Mouse (Mus musculus) hindlimb bud, embryonic 11.5 days (tissue): ENCODE data around the gene Art5.

ENCODE experiments used
- DNase-seq: peaks from one replicate; pipeline ENCODE4 v3.0.0-alpha.2; 2012; ENCODE audit warnings: low read depth, low spot score; ENCODE audit errors: extremely low spot score

The Art5 gene

DNA sequence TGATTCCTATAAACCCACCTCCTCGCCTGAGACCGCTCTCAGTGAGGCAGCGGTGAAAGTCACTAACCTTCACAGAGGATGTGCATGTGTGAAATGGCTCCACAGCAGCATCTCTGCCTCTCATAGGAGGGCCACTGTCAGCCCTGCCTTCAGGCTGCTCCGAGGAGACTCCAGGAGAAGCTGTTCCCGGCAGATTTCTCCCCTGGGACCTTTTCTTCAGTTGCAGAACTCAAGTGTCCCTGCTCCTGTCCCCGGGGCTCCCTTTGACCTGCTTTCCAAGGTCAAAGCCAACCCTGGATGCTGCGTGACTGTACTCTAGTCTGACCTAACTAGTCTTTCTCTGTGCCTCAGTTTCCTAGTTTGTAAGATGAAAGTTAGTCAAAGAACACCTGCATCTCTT, at the start of gene Art5:
TSS of gene Art5 (minus strand) at position 319 of the 400 bp plus-strand sequence.
- no peak for DNase-seq

DNA sequence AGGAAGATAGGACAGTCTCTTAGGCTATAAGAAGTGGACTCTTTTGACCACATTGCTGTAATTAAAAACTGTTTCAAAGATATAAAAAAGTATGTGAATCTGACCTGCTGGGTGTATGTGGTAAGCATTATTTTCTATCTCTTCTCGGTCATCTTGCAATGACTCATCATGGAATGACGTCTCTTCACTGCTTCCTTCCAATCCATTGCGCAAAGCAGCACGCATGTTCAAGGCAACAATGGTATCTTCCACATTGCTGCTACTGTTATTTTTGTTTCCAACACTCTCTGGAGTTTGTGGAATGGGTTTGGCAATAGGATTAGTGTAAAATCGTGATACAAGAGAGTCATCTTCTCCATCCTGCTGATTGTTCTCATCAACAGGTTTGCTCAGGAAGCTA, 44.4 kb upstream of the Art5 start:
- DNase-seq = no peak

DNA sequence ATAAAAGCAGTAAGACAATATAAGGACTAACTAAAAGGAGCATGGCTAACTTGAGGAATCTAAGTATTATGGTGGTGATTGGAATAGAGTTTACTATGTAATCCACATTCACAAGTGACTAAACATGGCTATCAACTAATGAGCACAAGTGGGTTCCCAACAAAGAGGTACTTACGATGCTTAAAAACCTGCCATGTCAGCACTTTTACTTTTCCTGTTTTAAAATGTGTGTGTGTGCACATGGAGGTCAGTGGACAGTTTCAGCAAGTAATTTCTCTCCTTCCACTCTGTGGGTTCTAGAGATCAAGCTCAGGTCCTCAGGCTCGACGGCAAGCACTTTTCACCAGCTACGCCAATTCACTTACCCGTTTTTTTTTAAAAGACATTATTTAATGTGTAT, 28.6 kb upstream of the Art5 start:
- DNase-seq = no peak

DNA sequence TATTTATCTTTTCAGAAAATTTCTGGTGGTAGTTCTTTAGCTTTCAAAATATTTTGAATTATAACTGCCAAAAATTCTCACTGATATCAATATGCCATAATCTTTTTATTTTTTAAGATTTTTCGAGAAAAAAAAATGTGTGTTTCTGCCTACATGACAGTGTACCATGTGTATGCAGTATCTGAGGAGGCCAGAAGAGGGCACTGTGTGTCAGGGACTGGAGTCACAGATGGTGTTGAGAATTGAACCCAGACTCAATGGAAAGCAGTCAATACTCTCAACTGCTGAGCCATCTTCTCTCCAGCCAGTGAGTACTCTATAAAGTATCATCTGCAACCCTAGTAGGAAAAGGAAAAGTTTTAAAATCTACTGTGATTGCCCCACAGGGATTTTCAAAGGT, 28.2 kb upstream of the Art5 start:
- peak; percentile 14 for DNase-seq

DNA sequence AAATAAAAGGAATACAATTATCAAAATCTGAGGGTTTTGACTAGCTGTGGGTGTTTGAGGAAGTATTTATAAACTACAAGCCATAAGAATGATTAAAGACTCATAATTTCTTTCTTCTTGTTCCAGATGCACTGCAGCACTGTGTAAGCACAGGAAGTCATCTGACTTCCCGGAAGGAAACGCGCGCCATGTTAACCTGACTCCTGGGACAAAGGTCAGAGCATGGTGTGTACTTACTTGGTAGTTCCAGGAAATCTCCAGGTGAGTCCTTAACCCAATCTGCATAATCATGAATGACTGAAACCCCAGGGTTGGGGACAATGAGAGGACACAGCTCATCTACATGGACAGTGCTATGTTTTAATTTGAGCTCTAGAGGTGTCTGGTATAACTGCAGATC, 23.1 kb upstream of the Art5 start:
- DNase-seq = no peak

DNA sequence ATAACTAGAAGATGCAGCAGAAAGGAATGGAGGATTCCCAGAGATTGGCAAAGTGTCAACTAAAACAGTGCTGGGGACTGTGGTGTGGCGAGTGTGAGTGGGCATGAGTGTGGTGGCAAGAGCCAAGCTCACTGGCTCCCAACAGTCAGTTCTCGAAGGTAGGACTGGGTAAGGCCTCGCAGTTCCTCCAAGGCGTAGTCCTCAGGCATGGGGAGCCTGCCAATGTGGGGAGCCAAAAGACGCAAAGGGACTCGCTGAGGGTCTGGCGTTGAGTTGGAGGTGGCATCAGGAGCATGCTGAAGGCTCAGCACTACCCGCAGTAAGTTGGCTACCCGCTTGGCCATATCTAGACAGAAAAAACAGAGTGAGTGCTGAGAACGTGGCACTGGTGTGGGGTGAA, 11.0 kb upstream of the Art5 start:
- no peak for DNase-seq

DNA sequence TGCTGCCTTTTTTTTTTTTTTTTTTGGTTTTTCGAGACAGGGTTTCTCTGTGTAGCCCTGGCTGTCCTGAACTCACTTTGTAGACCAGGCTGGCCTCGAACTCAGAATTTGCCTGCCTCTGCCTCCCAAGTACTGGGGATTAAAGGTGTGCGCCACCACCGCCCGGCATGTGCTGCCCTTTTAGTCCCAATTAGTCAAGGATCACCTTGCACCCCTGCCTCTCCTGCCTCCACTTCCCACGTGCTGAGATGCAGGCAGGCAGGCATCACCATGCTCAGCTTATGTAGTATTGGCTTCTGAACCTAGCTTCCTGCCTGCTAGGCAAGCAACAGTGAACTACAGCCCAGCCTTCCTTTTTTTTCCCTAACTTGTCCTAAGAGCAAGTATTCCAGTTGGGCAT, 8.1 kb upstream of the Art5 start:
- DNase-seq = no peak

DNA sequence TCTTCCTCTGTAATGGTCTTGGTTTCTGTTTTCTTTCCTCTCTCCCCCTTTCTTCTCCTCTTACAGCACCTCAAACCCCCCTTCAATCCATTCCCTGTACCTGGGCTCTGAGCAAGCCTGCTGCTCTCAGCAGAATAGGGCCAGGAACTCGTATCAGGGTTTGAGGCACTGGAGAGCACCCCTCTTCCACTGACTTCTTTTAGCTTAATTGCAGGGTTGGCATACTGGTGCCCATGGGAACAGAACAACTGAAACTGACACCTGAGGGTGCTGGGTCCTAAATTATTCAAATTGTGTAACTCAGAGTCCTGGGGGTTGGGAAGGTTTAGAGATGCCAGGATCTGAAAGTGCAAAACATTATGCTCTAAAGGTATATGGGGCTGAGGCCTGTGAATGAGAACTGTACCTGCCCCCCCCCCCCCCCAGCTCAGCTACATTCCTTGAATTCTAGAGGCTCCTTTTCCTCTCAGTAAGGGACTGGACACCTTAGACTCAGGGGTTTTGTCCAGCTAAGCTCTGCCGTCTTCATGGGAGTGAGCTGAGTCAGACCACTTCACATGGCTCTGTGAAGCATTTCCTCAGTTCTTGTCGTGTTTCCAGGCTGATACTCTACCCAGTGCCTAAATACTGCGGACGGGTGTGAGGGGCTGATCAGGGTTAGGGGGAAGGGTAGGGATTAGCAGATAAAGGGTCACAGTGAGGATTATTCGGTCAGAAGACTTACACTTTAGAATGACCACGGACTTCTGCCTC, 7.5 kb upstream of the Art5 start, which contains the start of gene Chrna10:
TSS of gene Chrna10 (minus strand) at position 250 of the 753 bp plus-strand sequence.
- DNase-seq = no peak

DNA sequence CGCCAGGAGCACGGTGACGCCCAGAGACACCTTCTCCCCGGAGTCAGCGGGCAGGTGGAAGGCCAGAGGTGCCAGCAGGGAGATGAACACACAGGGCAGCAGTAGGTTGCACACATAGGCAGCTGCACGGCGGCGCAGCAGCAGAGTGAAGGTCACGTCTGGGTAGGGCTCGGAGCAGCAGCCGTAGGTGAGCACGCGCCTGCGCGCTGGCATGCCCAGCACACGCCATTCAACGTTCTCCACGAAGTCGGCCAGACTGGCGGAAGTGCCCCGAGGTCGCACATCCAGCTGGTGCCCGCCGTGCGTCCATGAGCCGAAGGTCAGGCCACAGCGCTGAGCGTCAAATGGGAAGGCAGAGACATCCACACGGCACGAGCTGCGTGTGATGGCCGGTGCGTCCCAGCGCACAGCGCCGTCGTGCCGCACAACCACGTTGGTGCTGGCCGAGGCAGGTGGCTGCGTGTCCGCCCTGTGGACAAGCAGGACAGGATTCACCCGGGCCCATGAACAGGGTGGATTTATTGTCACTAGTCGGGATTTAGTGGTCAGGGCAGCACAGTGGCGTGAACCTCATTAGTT, 4.0 kb upstream of the Art5 start:
- DNase-seq = no peak

DNA sequence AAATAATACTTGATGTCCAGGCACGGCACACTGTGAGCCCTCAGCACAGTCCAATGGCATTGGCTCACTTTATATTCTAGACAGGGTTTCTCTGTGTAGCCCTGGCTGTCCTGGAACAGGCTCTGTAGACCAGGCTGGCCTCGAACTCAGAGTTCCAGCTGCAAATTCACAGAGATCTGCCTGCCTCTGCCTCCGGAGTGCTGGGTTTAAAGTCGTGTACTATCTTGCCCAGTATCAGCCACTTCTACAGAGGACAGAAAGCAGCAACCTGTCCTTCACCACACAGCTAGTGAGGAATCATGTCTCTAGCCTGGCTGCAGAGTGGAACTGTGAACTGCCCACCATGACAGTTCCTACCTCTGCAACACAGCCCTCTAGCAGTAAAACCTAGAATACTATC, 457 bp upstream of the Art5 start:
- DNase-seq = no peak

DNA sequence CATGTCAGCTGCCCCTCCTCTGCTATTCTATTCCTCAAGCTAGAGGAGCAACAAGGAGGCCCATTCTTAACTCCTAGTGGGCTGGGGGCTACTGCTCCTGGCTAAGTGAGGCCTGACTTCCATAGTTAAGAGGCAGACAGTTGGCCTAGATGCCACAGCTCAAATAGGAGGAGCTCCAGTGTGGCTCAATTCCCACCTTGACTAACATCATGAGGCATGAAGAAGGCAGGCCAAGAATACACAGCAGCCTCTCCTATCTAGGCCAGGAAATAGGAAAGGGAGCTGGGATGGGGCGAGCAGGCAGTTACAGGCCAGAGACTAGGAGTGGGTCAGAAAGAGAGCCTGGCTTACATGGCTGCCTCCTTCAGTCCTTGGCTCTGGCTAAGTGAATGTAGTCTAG, 1.1 kb downstream of the Art5 start:
- no peak for DNase-seq

DNA sequence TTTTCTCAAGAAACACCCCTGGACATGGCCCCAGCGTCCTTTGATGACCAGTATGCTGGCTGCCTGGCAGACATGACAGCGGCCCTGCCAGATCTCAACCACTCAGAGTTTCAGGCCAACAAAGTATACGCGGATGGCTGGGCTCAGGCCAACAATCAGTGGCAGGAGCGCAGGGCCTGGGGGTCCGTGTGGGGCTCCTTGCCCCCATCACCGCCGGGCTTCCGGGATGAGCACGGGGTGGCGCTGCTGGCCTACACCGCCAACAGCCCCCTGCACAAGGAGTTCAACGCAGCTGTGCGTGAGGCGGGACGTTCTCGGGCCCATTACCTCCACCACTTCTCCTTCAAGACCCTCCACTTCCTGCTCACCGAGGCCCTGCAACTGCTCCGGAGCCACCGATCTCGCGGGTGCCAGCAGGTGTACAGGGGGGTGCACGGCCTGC, 2.6 kb downstream of the Art5 start:
- DNase-seq = no peak

DNA sequence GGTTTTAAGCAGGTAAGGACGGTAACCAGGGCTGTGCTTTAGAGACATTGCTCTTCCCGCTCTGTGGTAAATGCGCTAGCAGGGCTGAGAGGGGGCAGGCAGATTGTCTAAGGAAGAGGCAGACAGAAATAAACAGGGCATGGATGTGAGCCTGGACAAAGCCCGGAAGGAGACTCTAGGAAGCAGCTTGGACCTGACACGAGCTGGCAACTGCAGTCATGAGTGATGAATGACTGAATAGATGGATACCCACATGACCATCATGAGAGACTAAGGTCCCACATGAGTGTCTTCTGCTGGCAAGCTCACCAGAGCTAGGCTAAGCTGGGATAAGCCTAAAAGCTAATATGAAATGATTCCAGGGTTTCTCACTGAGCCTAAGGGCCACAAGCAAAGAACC, 5.2 kb downstream of the Art5 start:
- no peak for DNase-seq

DNA sequence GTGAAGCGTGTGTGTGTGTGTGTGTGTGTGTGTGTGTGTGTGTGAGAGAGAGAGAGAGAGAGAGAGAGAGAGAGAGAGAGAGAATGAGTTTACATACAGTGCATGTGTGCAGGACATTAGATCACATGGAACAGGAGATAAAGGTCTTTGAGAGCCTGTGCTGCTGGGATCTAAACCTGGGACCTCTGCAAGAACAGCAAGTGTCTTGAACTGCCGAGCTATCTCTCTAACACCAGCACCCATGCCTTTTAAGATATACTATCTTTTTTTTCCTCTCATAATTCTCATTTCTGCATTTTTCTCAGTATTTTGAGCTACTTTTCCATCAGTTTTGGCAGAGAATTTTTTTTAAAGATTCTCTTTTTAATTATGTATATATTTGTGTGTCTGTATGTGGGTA, 5.7 kb downstream of the Art5 start:
- no peak for DNase-seq

DNA sequence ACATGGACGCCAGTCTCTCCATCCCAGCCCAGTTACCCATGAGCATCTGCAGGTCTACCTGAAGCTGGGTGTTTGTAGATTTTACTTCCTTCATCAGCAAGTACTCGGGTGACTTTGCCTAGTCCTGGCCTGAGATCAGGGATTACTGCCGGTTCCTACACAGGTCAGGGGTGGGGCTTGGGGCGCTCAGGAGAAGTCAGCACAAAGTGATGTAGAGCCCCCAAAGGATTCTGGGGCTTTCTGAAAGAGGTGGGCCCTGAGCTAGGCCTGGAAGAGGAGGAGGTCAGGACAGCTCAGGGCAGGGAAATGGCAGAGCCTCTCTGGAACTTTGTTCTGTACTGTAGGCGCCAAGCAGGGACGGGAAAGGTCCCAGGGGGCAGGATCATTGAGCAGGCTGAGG, 6.6 kb downstream of the Art5 start:
- DNase-seq = no peak

DNA sequence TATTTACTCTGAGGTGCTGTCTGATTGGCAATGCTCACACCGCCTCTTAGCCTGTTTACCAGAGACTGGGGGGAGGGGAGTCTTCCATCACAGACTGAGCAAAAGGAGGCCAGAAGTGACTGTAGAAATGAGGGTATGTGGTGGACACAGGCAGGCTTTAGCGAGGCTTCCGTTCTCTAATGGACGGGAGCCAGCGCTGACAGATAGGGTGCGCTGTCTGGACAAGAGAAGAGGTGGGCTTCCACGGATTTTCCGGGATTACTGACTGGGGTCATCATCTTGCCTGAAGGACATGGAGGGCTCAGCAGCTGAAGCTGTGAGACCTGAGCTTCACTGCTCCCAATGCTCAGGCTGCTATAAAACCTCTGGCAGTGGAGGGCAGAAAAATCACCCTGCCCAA, 7.0 kb downstream of the Art5 start:
- DNase-seq = no peak

DNA sequence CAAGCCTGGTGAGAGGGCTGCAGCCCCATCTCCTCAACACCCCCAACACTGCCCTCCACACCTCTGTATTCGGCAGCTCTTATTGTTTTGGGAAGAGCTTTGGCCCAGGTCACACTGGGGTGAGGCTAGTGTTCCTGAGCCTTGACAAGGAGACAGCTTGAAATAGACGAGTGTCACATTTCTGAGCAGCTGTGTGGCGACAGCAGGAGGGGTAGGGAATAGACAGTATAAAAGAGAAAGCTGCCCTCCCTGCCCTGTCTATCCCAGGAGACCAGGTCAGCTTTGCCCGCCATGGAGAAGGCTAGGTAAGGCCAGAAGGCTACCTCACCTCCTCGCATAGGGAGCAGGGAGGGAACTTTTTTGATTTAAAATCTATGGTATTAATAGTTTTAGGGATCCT, 7.8 kb downstream of the Art5 start, which contains the start of gene Art1:
TSS of gene Art1 (plus strand) at position 257 of the 400 bp plus-strand sequence.
- DNase-seq = no peak

DNA sequence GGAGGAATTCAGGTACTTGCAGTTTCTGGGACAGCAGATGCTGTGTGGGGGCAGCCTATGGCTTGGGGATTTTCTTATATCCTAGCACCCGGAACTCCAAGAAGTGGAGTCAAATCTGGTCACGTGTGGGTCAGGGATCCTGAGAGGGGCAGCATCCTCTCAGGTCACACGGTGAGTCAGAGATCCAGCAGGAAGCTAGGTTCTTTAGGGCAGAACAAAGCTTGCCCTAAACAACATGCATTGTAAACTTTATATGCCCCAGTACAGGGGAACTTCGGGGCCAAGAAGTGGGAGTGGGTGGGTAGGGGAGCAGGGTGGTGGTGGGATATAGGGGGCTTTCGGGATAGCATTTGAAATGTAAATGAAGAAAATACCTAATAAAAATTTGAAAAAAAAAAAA, 8.4 kb downstream of the Art5 start:
- no peak for DNase-seq

DNA sequence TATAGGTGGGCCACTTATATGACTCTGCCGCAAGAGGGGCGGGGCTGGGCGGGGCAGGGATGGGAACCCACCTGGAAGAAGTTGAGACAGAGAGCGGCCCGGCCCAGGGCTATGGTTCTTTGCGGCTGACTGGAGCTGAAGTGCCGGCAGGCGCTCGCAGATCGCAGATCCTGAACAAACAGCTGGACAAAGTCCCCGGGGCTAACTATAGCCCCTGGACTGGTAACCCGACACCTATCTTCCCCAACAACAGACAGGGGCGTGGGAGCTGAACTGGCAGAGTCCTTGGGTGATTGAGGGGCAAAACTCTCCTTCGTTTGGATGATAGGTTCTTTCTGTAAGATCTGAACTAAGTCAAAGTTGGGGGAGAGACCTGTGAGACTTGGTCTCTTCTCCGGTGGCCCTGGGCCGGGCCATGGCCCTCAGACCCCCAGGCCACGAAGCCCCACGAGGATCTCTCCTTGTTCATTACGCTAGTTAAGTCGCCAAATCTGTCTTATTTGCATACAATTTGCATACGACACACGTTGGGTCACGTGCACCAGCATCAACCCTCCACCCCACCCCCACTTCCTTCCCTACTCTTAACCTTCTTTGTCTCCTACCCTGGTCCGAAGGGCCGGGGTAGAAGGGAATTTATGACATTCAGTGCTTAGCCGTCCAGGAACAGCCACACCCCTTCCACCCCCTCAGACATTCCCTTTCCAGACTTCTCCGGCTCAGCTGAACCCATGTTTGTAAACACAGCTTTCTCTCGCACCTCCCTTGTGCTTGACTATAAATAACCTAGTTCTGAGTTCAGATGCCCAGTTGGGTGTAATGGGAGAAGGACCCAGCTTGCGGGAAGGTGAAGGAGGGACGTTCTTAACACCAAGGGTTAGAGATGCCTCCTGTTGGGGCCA, 9.3 kb downstream of the Art5 start:
- DNase-seq = peak; percentile 31

DNA sequence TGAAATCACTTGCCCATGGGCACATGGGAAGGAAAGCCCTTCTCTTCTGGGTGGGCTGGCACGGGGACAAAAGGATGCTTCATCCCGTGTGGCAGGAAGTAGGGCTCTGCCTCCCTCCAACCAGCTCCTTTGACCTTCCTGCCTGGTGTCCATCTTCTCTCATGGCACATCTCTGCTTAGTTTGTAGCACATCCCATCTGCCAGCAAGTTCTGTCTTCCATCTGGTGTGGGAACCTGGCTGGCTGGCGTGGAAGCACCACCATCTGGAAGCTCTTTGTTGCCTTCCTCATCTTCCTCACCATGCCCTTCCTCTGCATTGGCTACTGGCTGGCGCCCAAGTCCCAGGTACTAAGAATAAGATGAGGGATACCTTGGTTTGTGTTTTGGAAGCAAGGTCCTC, 22.0 kb downstream of the Art5 start:
- DNase-seq = no peak

DNA sequence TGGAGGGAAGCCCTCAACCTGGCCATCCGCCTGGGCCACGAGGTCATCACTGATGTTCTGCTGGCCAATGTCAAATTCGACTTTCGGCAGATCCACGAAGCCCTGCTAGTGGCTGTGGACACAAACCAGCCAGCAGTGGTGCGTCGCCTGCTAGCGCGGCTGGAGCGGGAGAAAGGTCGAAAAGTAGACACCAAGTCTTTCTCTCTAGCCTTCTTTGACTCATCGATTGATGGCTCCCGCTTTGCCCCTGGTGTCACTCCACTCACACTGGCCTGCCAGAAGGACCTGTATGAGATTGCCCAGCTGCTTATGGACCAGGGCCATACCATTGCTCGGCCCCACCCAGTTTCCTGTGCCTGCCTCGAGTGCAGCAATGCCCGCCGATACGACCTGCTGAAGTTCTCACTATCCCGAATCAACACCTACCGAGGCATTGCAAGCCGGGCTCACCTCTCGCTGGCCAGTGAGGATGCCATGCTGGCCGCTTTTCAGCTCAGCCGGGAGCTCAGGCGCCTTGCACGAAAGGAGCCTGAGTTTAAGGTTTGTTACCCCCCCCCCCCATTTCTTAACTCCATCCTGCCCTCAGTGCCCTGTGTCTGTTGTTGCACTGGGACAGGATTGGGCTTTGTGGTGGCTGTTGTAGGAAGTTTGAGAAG, 25.1 kb downstream of the Art5 start:
- no peak for DNase-seq
